In the genomic region with DNA sequence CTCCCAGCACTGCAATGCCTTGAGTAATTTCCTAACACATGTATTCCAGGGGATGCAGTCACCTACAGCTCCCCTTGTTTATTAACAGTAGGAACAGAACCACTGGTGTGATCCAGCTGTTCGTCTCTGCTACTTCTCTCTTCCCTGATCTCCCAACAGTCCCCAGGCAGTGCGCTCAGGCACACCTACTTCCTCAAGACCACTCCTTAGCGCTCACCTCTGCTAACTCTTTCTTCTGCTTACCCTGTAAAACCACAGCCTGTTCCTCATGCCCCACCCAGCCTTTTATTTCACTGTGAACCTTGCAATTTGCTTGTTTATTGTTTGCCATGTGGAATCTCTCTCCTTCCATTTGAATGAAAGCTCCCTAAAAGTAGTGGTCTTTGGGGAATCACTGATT, we compare ENCODE assay signal across 24 mouse cellular contexts.
"Had no signal": no experiment of that assay in that cellular context is flagged by ENCODE, and none has a peak within 500 bp of the region (broad histone marks: within the 10 kb centered on the region; RNA-seq: fewer than 3 reads in every experiment).

No protein-coding gene starts in this region.

- H3K27me3 ChIP-seq: heart, embryonic 13.5 days; heart, embryonic 15.5 days; hindbrain, embryonic 13.5 days; hindbrain, embryonic 15.5 days; kidney, embryonic 15.5 days; limb, embryonic 13.5 days; limb, embryonic 15.5 days; liver, embryonic 12.5 days had no signal

- H3K4me2 ChIP-seq: heart, embryonic 11.5 days; heart, embryonic 13.5 days; heart, embryonic 15.5 days; hindbrain, embryonic 13.5 days; hindbrain, embryonic 15.5 days; kidney, embryonic 15.5 days; limb, embryonic 13.5 days; limb, embryonic 15.5 days; liver, embryonic 12.5 days had no signal

- H3K4me3 ChIP-seq: heart, adult 2 months; heart, embryonic 13.5 days; heart, embryonic 15.5 days; hindbrain, embryonic 13.5 days; hindbrain, embryonic 15.5 days; kidney, embryonic 15.5 days; layer of hippocampus, adult 2 months; limb, embryonic 13.5 days; limb, embryonic 15.5 days; liver, embryonic 12.5 days had no signal

- H3K27ac ChIP-seq: heart, adult 2 months; heart, embryonic 13.5 days; heart, embryonic 15.5 days; hindbrain, embryonic 13.5 days; hindbrain, embryonic 15.5 days; hindbrain, postnatal 0 days; kidney, embryonic 15.5 days; kidney, postnatal 0 days; layer of hippocampus, adult 2 months; limb, embryonic 13.5 days; limb, embryonic 15.5 days; liver, embryonic 12.5 days had no signal

- H3K4me1 ChIP-seq: heart, embryonic 13.5 days; hindbrain, embryonic 15.5 days; kidney, embryonic 15.5 days; limb, embryonic 13.5 days; limb, embryonic 15.5 days; liver, embryonic 12.5 days had no signal

- H3K36me3 ChIP-seq: heart, embryonic 13.5 days; heart, embryonic 15.5 days; hindbrain, embryonic 13.5 days; hindbrain, embryonic 15.5 days; kidney, embryonic 15.5 days; limb, embryonic 13.5 days; limb, embryonic 15.5 days; liver, embryonic 12.5 days had no signal

- H3K9me3 ChIP-seq: heart, embryonic 13.5 days; heart, embryonic 15.5 days; hindbrain, embryonic 13.5 days; hindbrain, embryonic 15.5 days; kidney, embryonic 15.5 days; limb, embryonic 13.5 days; limb, embryonic 15.5 days; liver, embryonic 12.5 days had no signal

- ATAC-seq: hindbrain, postnatal 0 days; intestine, embryonic 16.5 days; liver, embryonic 12.5 days had no signal

- H3K9ac ChIP-seq: heart, embryonic 13.5 days; heart, embryonic 15.5 days; hindbrain, embryonic 13.5 days; hindbrain, embryonic 15.5 days; kidney, embryonic 15.5 days; limb, embryonic 13.5 days; limb, embryonic 15.5 days; liver, embryonic 12.5 days had no signal

- DNase-seq: gastrocnemius, postnatal 14 days; gastrocnemius, postnatal 36 days; heart, adult 2 months; heart, postnatal 14 days; heart, postnatal 36 days; kidney, adult 11 months; kidney, adult 2 months; kidney, adult 9 months; kidney, postnatal 14 days; kidney, postnatal 36 days; left cerebral cortex, postnatal 4 days had no signal
